Mouse (Mus musculus): ENCODE results near the gene Gemin4. TPM values are rescaled to one million over a fixed set of nuclear protein-coding genes. Genes with fewer than 3 reads are reported as not detected.
A peak's percentile ranks its signal among the peaks of the same experiment; 100 is the strongest.

Gene Gemin4
- polyA plus RNA-seq, 1 experiment from 2014 or later: 65.6 TPM

- H3K9me3 ChIP-seq: no peaks in the 10 kb centered on the region
- H3K4me3 ChIP-seq: no peak overlapping the region
- H3K36me3 ChIP-seq (replicated peaks): peaks cover 100% of the 10 kb centered on the region
- H3K27ac ChIP-seq: no peak overlapping the region
- WGBS: 95% methylated on average over 13 of the region's 13 CpGs
- H3K4me1 ChIP-seq: peaks cover 8% of the 10 kb centered on the region
- no peaks in the 10 kb centered on the region for H3K27me3 ChIP-seq (ENCODE audit: poor library complexity, severe bottlenecking)
- DNase-seq (ENCODE audit: extremely low spot score, low spot score): no peak
Observed at GRCm38 (mm10) chr11:76210228-76210985, 7.1 kb downstream of the Gemin4 start.

- peaks cover 70% of the 10 kb centered on the region for H3K36me3 ChIP-seq (replicated peaks)
Observed at GRCm38 (mm10) chr11:76206793-76207192, 10.7 kb downstream of the Gemin4 start.

GRCm38 (mm10) chr11:76201761-76202674 lies 15.4 kb downstream of the Gemin4 start:
- Histone ChIP-seq H3K4me3 (peak overlapping the region; percentile 93), H3K27ac (peak overlapping the region; percentile 93), H3K4me1 (peaks cover 29% of the 10 kb centered on the region), H3K36me3 (replicated peaks) (peaks cover 22% of the 10 kb centered on the region), H3K9me3 (no peaks in the 10 kb centered on the region), H3K27me3 (ENCODE audit: poor library complexity, severe bottlenecking) (peaks cover 22% of the 10 kb centered on the region)
- peak; percentile 79 for DNase-seq (ENCODE audit: extremely low spot score, low spot score)
- WGBS: under 1% methylated on average over 85 of the region's 90 CpGs

More at GRCm38 (mm10) chr11:76206793-76207192, 10.7 kb downstream of the Gemin4 start:
- H3K4me3 ChIP-seq: no peak overlapping the region
- no peaks in the 10 kb centered on the region for H3K9me3 ChIP-seq
- WGBS: 88% methylated on average over 5 of the region's 5 CpGs
- no peak for DNase-seq (ENCODE audit: extremely low spot score, low spot score)
- peaks cover 7% of the 10 kb centered on the region; the same call in 1 of the 2 replicates for H3K27me3 ChIP-seq (ENCODE audit: poor library complexity, severe bottlenecking)
- H3K27ac ChIP-seq: no peak overlapping the region
- peaks cover 18% of the 10 kb centered on the region for H3K4me1 ChIP-seq

- Histone ChIP-seq H3K27me3 (ENCODE audit: poor library complexity, severe bottlenecking) (peaks cover 15% of the 10 kb centered on the region), H3K4me3 (no peak overlapping the region), H3K27ac (no peak overlapping the region), H3K4me1 (peaks cover 21% of the 10 kb centered on the region), H3K36me3 (replicated peaks) (no peaks in the 10 kb centered on the region), H3K9me3 (no peaks in the 10 kb centered on the region)
- no peak for DNase-seq (ENCODE audit: extremely low spot score, low spot score)
- 58% methylated on average over 8 of the region's 8 CpGs for WGBS
Observed at GRCm38 (mm10) chr11:76196977-76197469, 20.4 kb downstream of the Gemin4 start.

GRCm38 (mm10) chr11:76196275-76196976 lies 21.0 kb downstream of the Gemin4 start:
- Histone ChIP-seq H3K9me3 (no peaks in the 10 kb centered on the region), H3K4me3 (no peak overlapping the region), H3K36me3 (replicated peaks) (no peaks in the 10 kb centered on the region), H3K27me3 (ENCODE audit: poor library complexity, severe bottlenecking) (peaks cover 15% of the 10 kb centered on the region), H3K4me1 (peaks cover 15% of the 10 kb centered on the region), H3K27ac (no peak overlapping the region)
- no peak for DNase-seq (ENCODE audit: extremely low spot score, low spot score)
- WGBS: 66% methylated on average over 8 of the region's 8 CpGs

GRCm38 (mm10) chr11:76186908-76187307 lies 30.6 kb downstream of the Gemin4 start:
- H3K27ac ChIP-seq: no peak overlapping the region
- no peaks in the 10 kb centered on the region for H3K9me3 ChIP-seq
- H3K36me3 ChIP-seq (replicated peaks): no peaks in the 10 kb centered on the region
- no peak overlapping the region for H3K4me3 ChIP-seq
- DNase-seq (ENCODE audit: extremely low spot score, low spot score): no peak
- H3K27me3 ChIP-seq (ENCODE audit: poor library complexity, severe bottlenecking): no peaks in the 10 kb centered on the region
- WGBS: 88% methylated on average over 6 of the region's 6 CpGs
- no peaks in the 10 kb centered on the region for H3K4me1 ChIP-seq

GRCm38 (mm10) chr11:76183745-76184144 lies 33.7 kb downstream of the Gemin4 start:
- no peak overlapping the region for H3K4me3 ChIP-seq
- H3K36me3 ChIP-seq (replicated peaks): no peaks in the 10 kb centered on the region
- 88% methylated on average over 4 of the region's 4 CpGs for WGBS
- no peak overlapping the region for H3K27ac ChIP-seq
- DNase-seq (ENCODE audit: extremely low spot score, low spot score): no peak
- H3K4me1 ChIP-seq: peaks cover 9% of the 10 kb centered on the region
- H3K27me3 ChIP-seq (ENCODE audit: poor library complexity, severe bottlenecking): no peaks in the 10 kb centered on the region
- no peaks in the 10 kb centered on the region for H3K9me3 ChIP-seq

- peaks cover 4% of the 10 kb centered on the region; the same call in 1 of the 2 replicates for H3K36me3 ChIP-seq (replicated peaks)
- H3K4me3 ChIP-seq: peak overlapping the region; percentile 85
- H3K9me3 ChIP-seq: no peaks in the 10 kb centered on the region
- peak overlapping the region; percentile 82; the same call in 1 of the 2 replicates for H3K27ac ChIP-seq
- DNase-seq (ENCODE audit: extremely low spot score, low spot score): no peak
- H3K27me3 ChIP-seq (ENCODE audit: poor library complexity, severe bottlenecking): no peaks in the 10 kb centered on the region
- WGBS: 25% methylated on average over 7 of the region's 7 CpGs
- peaks cover 15% of the 10 kb centered on the region for H3K4me1 ChIP-seq
Observed at GRCm38 (mm10) chr11:76180146-76180540, 37.3 kb downstream of the Gemin4 start.

GRCm38 (mm10) chr11:76179495-76180145 lies 37.8 kb downstream of the Gemin4 start, which contains the start of the genes Vps53 and Fam57a:
TSS of gene Vps53 (minus strand) at chr11:76179647.
TSS of gene Fam57a (plus strand) at chr11:76179671.
- Histone ChIP-seq H3K4me1 (peaks cover 15% of the 10 kb centered on the region), H3K36me3 (replicated peaks) (peaks cover 4% of the 10 kb centered on the region; the same call in 1 of the 2 replicates), H3K9me3 (no peaks in the 10 kb centered on the region), H3K27ac (peak within 1 kb of the TSS; percentile 82), H3K4me3 (peak within 1 kb of the TSS; percentile 85), H3K27me3 (ENCODE audit: poor library complexity, severe bottlenecking) (no peaks in the 10 kb centered on the region)
- WGBS: under 1% methylated on average over 37 of the region's 37 CpGs
- peak; percentile 85 for DNase-seq (ENCODE audit: extremely low spot score, low spot score)

- H3K4me3 ChIP-seq: peak overlapping the region; percentile 85
- H3K4me1 ChIP-seq: peaks cover 15% of the 10 kb centered on the region
- no peaks in the 10 kb centered on the region for H3K9me3 ChIP-seq
- WGBS: 3% methylated on average over 28 of the region's 28 CpGs
- no peaks in the 10 kb centered on the region for H3K27me3 ChIP-seq (ENCODE audit: poor library complexity, severe bottlenecking)
- peaks cover 6% of the 10 kb centered on the region for H3K36me3 ChIP-seq (replicated peaks)
- DNase-seq (ENCODE audit: extremely low spot score, low spot score): peak; percentile 23
- peak overlapping the region; percentile 82 for H3K27ac ChIP-seq
Observed at GRCm38 (mm10) chr11:76178726-76179494, 38.6 kb downstream of the Gemin4 start.

GRCm38 (mm10) chr11:76170207-76170606 lies 47.3 kb downstream of the Gemin4 start:
- 82% methylated on average over 5 of the region's 5 CpGs for WGBS
- Histone ChIP-seq H3K27me3 (ENCODE audit: poor library complexity, severe bottlenecking) (no peaks in the 10 kb centered on the region), H3K27ac (no peak overlapping the region), H3K9me3 (no peaks in the 10 kb centered on the region), H3K4me3 (no peak overlapping the region), H3K4me1 (no peaks in the 10 kb centered on the region), H3K36me3 (replicated peaks) (peaks cover 20% of the 10 kb centered on the region)
- no peak for DNase-seq (ENCODE audit: extremely low spot score, low spot score)
